Mouse (Mus musculus): ENCODE measurements around the gene Uba1. TPM values are rescaled to one million over a fixed set of nuclear protein-coding genes. Genes with fewer than 3 reads are reported as not detected.
"Not testable (repeated sequence)": the region's sequence is repeated elsewhere in the genome, so short reads cannot be mapped to it uniquely, and the experiment has no call there.

Uba1 gene
- total RNA-seq, 2 experiments from 2014 or later, result 390 to 391 TPM

GRCm38 (mm10) chrX:20703741-20704290 lies 45.7 kb downstream of the Uba1 start, which contains the start of gene Usp11:
Gene Usp11 (plus strand): TSS chrX:20703906.
- intact Hi-C loops (cut with DNase I), result no loop called here
- DNase-seq (ENCODE audit: low spot score in 2 of 2), result peak; percentile 36 to 58

- intact Hi-C loops (cut with DNase I), result loop anchor here (5.0 kb wide), 1 partner anchor 68 kb away; no protein-coding TSS in a partner anchor
- peak; percentile 78 to 91 for DNase-seq (ENCODE audit: low spot score in 2 of 2)
These were observed 46.4 kb downstream of the Uba1 start for GRCm38 (mm10) chrX:20704295-20705082.

GRCm38 (mm10) chrX:20705083-20705402 lies 46.9 kb downstream of the Uba1 start:
- intact Hi-C loops (cut with DNase I), result loop anchor here (5.0 kb wide), 1 partner anchor 67 kb away; no protein-coding TSS in a partner anchor
- DNase-seq (ENCODE audit: low spot score in 2 of 2), result no peak

- intact Hi-C loops (cut with DNase I), result no loop called here
These were observed 70.6 kb downstream of the Uba1 start for GRCm38 (mm10) chrX:20728681-20729080.

GRCm38 (mm10) chrX:20730048-20730447 lies 71.9 kb downstream of the Uba1 start:
- DNase-seq (ENCODE audit: low spot score in 2 of 2); intact Hi-C loops (cut with DNase I): not testable (repeated sequence)

More at GRCm38 (mm10) chrX:20728681-20729080, 70.6 kb downstream of the Uba1 start:
- DNase-seq (ENCODE audit: low spot score in 2 of 2), result no peak

Other genes with a start within 250 kb of the Uba1 start
- 1 to 10 TPM; 5.8 to 6.4 TPM for gene Jade3, start 232.6 kb upstream of the Uba1 start, total RNA-seq (2021)
- under 1 TPM in 1 of 2 experiments, not detected in 1; 0.21 TPM for gene Rgn, start 108.5 kb upstream of the Uba1 start, total RNA-seq (2021)
- 10 to 100 TPM; 40.6 to 42.5 TPM for gene Rbm10, start 40.8 kb upstream of the Uba1 start, total RNA-seq (2021)
- gene Ndufb11, start 40.7 kb upstream of the Uba1 start, total RNA-seq (2021), result 100 to 1,000 TPM; 160 to 175 TPM
- gene Cdk16, start 29.6 kb downstream of the Uba1 start, total RNA-seq (2021), result 100 to 1,000 TPM; 321 to 335 TPM
- 10 to 100 TPM; 90.5 to 91.9 TPM for gene Usp11, start 45.6 kb downstream of the Uba1 start, total RNA-seq (2021)
- gene Araf, start 139.5 kb downstream of the Uba1 start, total RNA-seq (2021), result 100 to 1,000 TPM; 198 to 205 TPM
- 1 to 10 TPM in 1 of 2 experiments, not detected in 1; 1.2 TPM for gene Timp1, start 211.8 kb downstream of the Uba1 start, total RNA-seq (2021)

All from left cerebral cortex, postnatal 14 days (tissue).